Mouse (Mus musculus) myocyte (in vitro differentiated cells): Measurements from ENCODE around the gene Frmd4a.

ENCODE experiments used
- CEBPB ChIP-seq: IDR thresholded peaks from 2 replicates; pipeline ENCODE4 v1.6.1; 2011; ENCODE audit warnings: mild to moderate bottlenecking, moderate library complexity; ENCODE audit not compliant: poor library complexity, insufficient read depth, severe bottlenecking
- E2F4 ChIP-seq: IDR thresholded peaks from one replicate; pipeline ENCODE4 v1.6.1; 2011; ENCODE audit warnings: mild to moderate bottlenecking, control low read depth, moderate library complexity; ENCODE audit not compliant: insufficient read depth
- MYOD1 ChIP-seq, 3 experiments: IDR thresholded peaks; one replicate each; pipeline ENCODE4 v1.6.1; 2011; ENCODE audit warnings: control low read depth in 2 of 3, low read depth in 2 of 3, mild to moderate bottlenecking in 2 of 3, moderate library complexity in 1 of 3; ENCODE audit not compliant: insufficient read length in 2 of 3, control insufficient read depth in 1 of 3
- POLR2A ChIP-seq: IDR thresholded peaks from one replicate; pipeline ENCODE4 v1.6.1; 2011; ENCODE audit warnings: low read depth, mild to moderate bottlenecking, control low read depth, moderate library complexity; ENCODE audit not compliant: insufficient read length
- POLR2AphosphoS2 ChIP-seq: IDR thresholded peaks from one replicate; pipeline ENCODE4 v1.6.1; 2011; ENCODE audit warnings: low read depth, control low read depth; ENCODE audit not compliant: insufficient read length
- USF1 ChIP-seq: IDR thresholded peaks from one replicate; pipeline ENCODE4 v1.6.1; 2011; ENCODE audit warnings: low read depth, mild to moderate bottlenecking, control low read depth, moderate library complexity

- TF ChIP-seq E2F4 (no peak), POLR2A (no peak), USF1 (no peak), CEBPB (no peak), POLR2AphosphoS2 (no peak), MYOD1 (IDR thresholded peaks at IDR 0.05; ENCODE audit: control insufficient read depth in 1 of 3, insufficient read length in 2 of 3, low read depth in 2 of 3) (no peak)
Measured at GRCm38 (mm10) chr2:4156511-4156910, 139.0 kb downstream of the Frmd4a start.
